Mouse (Mus musculus): Measurements from ENCODE around the gene Oaz1.

The Oaz1 gene

GRCm38 (mm10) chr10:80826151-80827062, at the start of gene Oaz1:
TSS of gene Oaz1 (plus strand) at chr10:80826656.
- DNase-seq (ENCODE audit: low spot score) = peak; percentile 99

GRCm38 (mm10) chr10:80777123-80777522, 49.3 kb upstream of the Oaz1 start:
- DNase-seq (ENCODE audit: low spot score) = no peak

GRCm38 (mm10) chr10:80779565-80779964, 46.9 kb upstream of the Oaz1 start:
- DNase-seq (ENCODE audit: low spot score) = no peak

- DNase-seq (ENCODE audit: low spot score) = no peak
Observed at GRCm38 (mm10) chr10:80784302-80784701, 42.2 kb upstream of the Oaz1 start.

- no peak for DNase-seq (ENCODE audit: low spot score)
Observed at GRCm38 (mm10) chr10:80784871-80785270, 41.6 kb upstream of the Oaz1 start.

GRCm38 (mm10) chr10:80785963-80786362, 40.5 kb upstream of the Oaz1 start:
- no peak for DNase-seq (ENCODE audit: low spot score)

- no peak for DNase-seq (ENCODE audit: low spot score)
Observed at GRCm38 (mm10) chr10:80787517-80787916, 38.9 kb upstream of the Oaz1 start.

GRCm38 (mm10) chr10:80790761-80791404, 35.6 kb upstream of the Oaz1 start:
- no peak for DNase-seq (ENCODE audit: low spot score)

GRCm38 (mm10) chr10:80791476-80792174, 34.8 kb upstream of the Oaz1 start:
- DNase-seq (ENCODE audit: low spot score) = no peak

GRCm38 (mm10) chr10:80792175-80793032, 34.1 kb upstream of the Oaz1 start:
- no peak for DNase-seq (ENCODE audit: low spot score)

- DNase-seq (ENCODE audit: low spot score) = no peak
Observed at GRCm38 (mm10) chr10:80793033-80793784, 33.2 kb upstream of the Oaz1 start.

GRCm38 (mm10) chr10:80793803-80794202, 32.7 kb upstream of the Oaz1 start:
- DNase-seq (ENCODE audit: low spot score) = no peak

GRCm38 (mm10) chr10:80794750-80795149, 31.7 kb upstream of the Oaz1 start:
- DNase-seq (ENCODE audit: low spot score) = no peak

GRCm38 (mm10) chr10:80796307-80796848, 30.1 kb upstream of the Oaz1 start:
- DNase-seq (ENCODE audit: low spot score) = no peak

- peak; percentile 82 for DNase-seq (ENCODE audit: low spot score)
Observed at GRCm38 (mm10) chr10:80797186-80798149, 29.0 kb upstream of the Oaz1 start.

- DNase-seq (ENCODE audit: low spot score) = peak; percentile 99
Observed at GRCm38 (mm10) chr10:80798150-80799006, 28.1 kb upstream of the Oaz1 start, which contains the start of the genes Sf3a2 and Plekhj1. TSS of gene Sf3a2 (plus strand) at chr10:80798198. TSS of gene Plekhj1 (minus strand) at chr10:80798626.

- peak; percentile 29 for DNase-seq (ENCODE audit: low spot score)
Observed at GRCm38 (mm10) chr10:80799070-80799566, 27.3 kb upstream of the Oaz1 start.
